Mouse (Mus musculus) megakaryocyte, adult 5-6 weeks (primary cell): ENCODE results near the gene Sprr2a2. TPM values are rescaled to one million over a fixed set of nuclear protein-coding genes. Genes with fewer than 3 reads are reported as not detected.
A peak's percentile ranks its signal among the peaks of the same experiment; 100 is the strongest.
"Not testable (repeated sequence)": the region's sequence is repeated elsewhere in the genome, so short reads cannot be mapped to it uniquely, and the experiment has no call there.

Experiments
- ATAC-seq: 2 replicates; pipeline ENCODE4 v1.8.0; 2016; ENCODE audit warnings: mild to moderate bottlenecking, inconsistent platforms; ENCODE audit not compliant: poor library complexity, severe bottlenecking
- total RNA-seq, 2 experiments: library from RNA; stranded (forward) in 1 of 2; stranded (reverse) in 1 of 2; fragments of 153-499, 151-499 nt in 1 of 2; fragments of 221-1000, 200-1000 nt in 1 of 2; gene quantifications; 2 replicates each; pipeline versions ENCODE4 v1.2.3 to v1.2.4; 2015 to 2017

Sprr2a2 gene
- total RNA-seq (2015) (not detected in 2 replicates), total RNA-seq (2017) (not detected in 2 replicates)

- ATAC-seq = not testable (repeated sequence)
These were observed at the start of gene Sprr2a2, which contains the start of gene Sprr2a1 for GRCm38 (mm10) chr3:92215569-92215968. Gene Sprr2a2 (plus strand): TSS chr3:92215920. Gene Sprr2a1 (plus strand): TSS chr3:92215799.

- no peak for ATAC-seq
These were observed 45.9 kb upstream of the Sprr2a2 start for GRCm38 (mm10) chr3:92169847-92170246.

GRCm38 (mm10) chr3:92176880-92177279, 38.8 kb upstream of the Sprr2a2 start:
- ATAC-seq = no peak

- ATAC-seq = no peak
These were observed 20.1 kb upstream of the Sprr2a2 start for GRCm38 (mm10) chr3:92195512-92196200.

- not testable (repeated sequence) for ATAC-seq
These were observed 4.4 kb upstream of the Sprr2a2 start for GRCm38 (mm10) chr3:92211133-92211925.

- not testable (repeated sequence) for ATAC-seq
These were observed 3.7 kb upstream of the Sprr2a2 start for GRCm38 (mm10) chr3:92212059-92212458.

- ATAC-seq = not testable (repeated sequence)
These were observed 2.1 kb upstream of the Sprr2a2 start for GRCm38 (mm10) chr3:92213651-92214050.

- peak; percentile 32 for ATAC-seq
These were observed 3.3 kb downstream of the Sprr2a2 start for GRCm38 (mm10) chr3:92219031-92219430.

GRCm38 (mm10) chr3:92223708-92224107, 8.0 kb downstream of the Sprr2a2 start:
- not testable (repeated sequence) for ATAC-seq

GRCm38 (mm10) chr3:92227410-92227809, 11.7 kb downstream of the Sprr2a2 start:
- ATAC-seq = not testable (repeated sequence)

- peak; percentile 16; the same call in 1 of the 2 replicates for ATAC-seq
These were observed 20.9 kb downstream of the Sprr2a2 start for GRCm38 (mm10) chr3:92236463-92237189.

- not testable (repeated sequence) for ATAC-seq
These were observed 23.0 kb downstream of the Sprr2a2 start for GRCm38 (mm10) chr3:92238736-92239135.

- ATAC-seq = not testable (repeated sequence)
These were observed 23.5 kb downstream of the Sprr2a2 start for GRCm38 (mm10) chr3:92239197-92239596.

- ATAC-seq = not testable (repeated sequence)
These were observed 29.1 kb downstream of the Sprr2a2 start for GRCm38 (mm10) chr3:92244833-92245232.

GRCm38 (mm10) chr3:92246245-92246644, 30.5 kb downstream of the Sprr2a2 start:
- ATAC-seq = not testable (repeated sequence)

GRCm38 (mm10) chr3:92248494-92248893, 32.8 kb downstream of the Sprr2a2 start:
- ATAC-seq = not testable (repeated sequence)

GRCm38 (mm10) chr3:92250450-92250849, 34.7 kb downstream of the Sprr2a2 start:
- not testable (repeated sequence) for ATAC-seq

- ATAC-seq = peak; percentile 39
These were observed 38.1 kb downstream of the Sprr2a2 start for GRCm38 (mm10) chr3:92253860-92254259.

GRCm38 (mm10) chr3:92258526-92258925, 42.8 kb downstream of the Sprr2a2 start:
- not testable (repeated sequence) for ATAC-seq

- not testable (repeated sequence) for ATAC-seq
These were observed 47.7 kb downstream of the Sprr2a2 start for GRCm38 (mm10) chr3:92263462-92263861.
